ENCODE assay signal across 9 mouse cellular contexts in genomic region chr2:6366521-6366928, GRCm38 (mm10). TPM values are rescaled to one million over a fixed set of nuclear protein-coding genes. Genes with fewer than 3 reads are reported as not detected.
A peak's percentile ranks its signal among the peaks of the same experiment; 100 is the strongest.
DNase-seq lines count a peak whose midpoint lies in the region; ATAC-seq and TF ChIP-seq lines count a peak whose summit lies in the region.
"Had no signal": no experiment of that assay in that cellular context is flagged by ENCODE, and none has a peak within 500 bp of the region (broad histone marks: within the 10 kb centered on the region; RNA-seq: fewer than 3 reads in every experiment).

No protein-coding gene starts in this region.

- DNase-seq in cerebellum, adult 2 months: no peak
- DNase-seq in cerebellum, postnatal 4 days (ENCODE audit: low spot score in 2 of 2): no peak
- no peak for DNase-seq in neural tube, embryonic 10.5 days (ENCODE audit: extremely low spot score, low spot score)
- DNase-seq in stomach, postnatal 0 days (ENCODE audit: low spot score): no peak
- no peak for DNase-seq in cerebellum, postnatal 10 days
- no peak for DNase-seq in cerebellum, postnatal 25 days
- DNase-seq: kidney, postnatal 14 days had no signal

- H3K36me3 ChIP-seq in neural tube, embryonic 13.5 days: no peaks in the 10 kb centered on the region
- no peaks in the 10 kb centered on the region for H3K36me3 ChIP-seq in intestine, postnatal 0 days (ENCODE audit: control insufficient read depth, insufficient read depth)
- H3K36me3 ChIP-seq in stomach, postnatal 0 days (ENCODE audit: control insufficient read depth, insufficient read depth, low read length): no peaks in the 10 kb centered on the region

- TF ChIP-seq POLR2A in cerebellum, adult 2 months (IDR thresholded peaks at IDR 0.05; ENCODE audit: borderline replicate concordance, insufficient read depth, low read length): no peak

- no peaks in the 10 kb centered on the region for H3K27me3 ChIP-seq in cerebellum, adult 2 months (ENCODE audit: control insufficient read depth, insufficient read depth, low read length)
- no peaks in the 10 kb centered on the region for H3K27me3 ChIP-seq in neural tube, embryonic 13.5 days
- no peaks in the 10 kb centered on the region for H3K27me3 ChIP-seq in intestine, postnatal 0 days (replicated peaks; ENCODE audit: control insufficient read depth, insufficient read depth, low read length)
- no peaks in the 10 kb centered on the region for H3K27me3 ChIP-seq in stomach, postnatal 0 days (ENCODE audit: control insufficient read depth, insufficient read depth, low read length)

- TF ChIP-seq CTCF in cerebellum, adult 2 months (IDR thresholded peaks at IDR 0.05; ENCODE audit: borderline replicate concordance, insufficient read depth, low read depth, low read length): no peak
- TF ChIP-seq CTCF in intestine, postnatal 0 days (IDR thresholded peaks at IDR 0.05; ENCODE audit: low read depth): no peak
- TF ChIP-seq CTCF in stomach, postnatal 0 days (IDR thresholded peaks at IDR 0.05; ENCODE audit: low read depth): no peak

- H3K9ac ChIP-seq in neural tube, embryonic 13.5 days: no peak overlapping the region
- no peak overlapping the region for H3K9ac ChIP-seq in intestine, postnatal 0 days (ENCODE audit: low read depth, low read length)
- H3K9ac ChIP-seq in stomach, postnatal 0 days (ENCODE audit: low read length): no peak overlapping the region

- WGBS in cerebellum, adult 2 months: 61% methylated on average over 9 of the region's 9 CpGs
- 41% methylated on average over 9 of the region's 9 CpGs for WGBS in neural tube, embryonic 13.5 days
- 29% methylated on average over 9 of the region's 9 CpGs for WGBS in intestine, postnatal 0 days
- WGBS in stomach, postnatal 0 days: 35% methylated on average over 9 of the region's 9 CpGs

- H3K9me3 ChIP-seq in neural tube, embryonic 13.5 days: no peaks in the 10 kb centered on the region
- no peaks in the 10 kb centered on the region for H3K9me3 ChIP-seq in intestine, postnatal 0 days (ENCODE audit: control insufficient read depth)
- H3K9me3 ChIP-seq in stomach, postnatal 0 days (ENCODE audit: control insufficient read depth, low read length): no peaks in the 10 kb centered on the region

- no peak for TF ChIP-seq EP300 in stomach, postnatal 0 days (optimal IDR thresholded peaks at IDR 0.05)

- peak overlapping the region; percentile 69 for H3K27ac ChIP-seq in cerebellum, adult 2 months (ENCODE audit: insufficient read depth, low read length)
- H3K27ac ChIP-seq in neural tube, embryonic 13.5 days (replicated peaks): 0 out of 2 replicates have a peak overlapping the region, but pooled peaks have one; percentile 9
- H3K27ac ChIP-seq in intestine, postnatal 0 days (ENCODE audit: low read depth, low read length): no peak overlapping the region
- 0 out of 2 replicates have a peak overlapping the region, but pooled peaks have one; percentile 25 for H3K27ac ChIP-seq in stomach, postnatal 0 days (replicated peaks)

- peaks cover 5% of the 10 kb centered on the region for H3K4me1 ChIP-seq in cerebellum, adult 2 months (ENCODE audit: control insufficient read depth, insufficient read depth, low read length)
- H3K4me1 ChIP-seq in neural tube, embryonic 13.5 days (replicated peaks): peaks cover 53% of the 10 kb centered on the region
- H3K4me1 ChIP-seq in intestine, postnatal 0 days (replicated peaks; ENCODE audit: control insufficient read depth, insufficient read depth, low read length): peaks cover 19% of the 10 kb centered on the region
- 0 out of 2 replicates have a peak, but pooled peaks cover 5% of the 10 kb centered on the region for H3K4me1 ChIP-seq in stomach, postnatal 0 days (replicated peaks; ENCODE audit: control insufficient read depth, insufficient read depth)

- ATAC-seq in neural tube, embryonic 13.5 days (ENCODE audit: low read depth): no peak
- peak; percentile 71 for ATAC-seq in intestine, postnatal 0 days
- peak; percentile 75 for ATAC-seq in stomach, postnatal 0 days (ENCODE audit: low FRiP score, low TSS enrichment)

- no peak overlapping the region for H3K4me2 ChIP-seq in neural tube, embryonic 13.5 days
- H3K4me2 ChIP-seq in intestine, postnatal 0 days (replicated peaks; ENCODE audit: low read depth): no peak overlapping the region
- no peak overlapping the region for H3K4me2 ChIP-seq in stomach, postnatal 0 days (replicated peaks; ENCODE audit: low read depth)

- H3K4me3 ChIP-seq in cerebellum, adult 2 months (replicated peaks; ENCODE audit: insufficient read depth, low read depth, low read length): no peak overlapping the region
- no peak overlapping the region for H3K4me3 ChIP-seq in neural tube, embryonic 13.5 days
- H3K4me3 ChIP-seq in intestine, postnatal 0 days (ENCODE audit: low read depth, low read length): no peak overlapping the region
- no peak overlapping the region for H3K4me3 ChIP-seq in stomach, postnatal 0 days (ENCODE audit: low read depth, low read length)

RNA-seq across cellular contexts. Expression of gene Usp6nl, which starts 44.1 kb away (rescaled TPM):
- polyA plus RNA-seq in cerebellum, adult 2 months (2012; rRNA removed): 15.5 and 16.5 TPM in 2 replicates
- 7.9 and 9.3 TPM in 2 replicates for polyA plus RNA-seq in neural tube, embryonic 13.5 days (2015; fragmentation: Nextera tagmentation; extraction: Ambion mirVana)
- 6.8 and 7.7 TPM in 2 replicates for polyA plus RNA-seq in intestine, postnatal 0 days (2015; fragmentation: Nextera tagmentation; extraction: Ambion mirVana)
- 7.4 and 8.9 TPM in 2 replicates for polyA plus RNA-seq in stomach, postnatal 0 days (2015; fragmentation: Nextera tagmentation; extraction: Ambion mirVana)
